Mouse (Mus musculus): ENCODE measurements around the gene Gm13212. TPM values are rescaled to one million over a fixed set of nuclear protein-coding genes. Genes with fewer than 3 reads are reported as not detected.
A peak's percentile ranks its signal among the peaks of the same experiment; 100 is the strongest.
"Not testable (repeated sequence)": the region's sequence is repeated elsewhere in the genome, so short reads cannot be mapped to it uniquely, and the experiment has no call there.

The Gm13212 gene
- total RNA-seq, 2 experiments from 2014 or later = 0.23 to 0.26 TPM

- H3K27ac ChIP-seq; H3K4me3 ChIP-seq; intact Hi-C loops (cut with DNase I): not testable (repeated sequence)
- DNase-seq (ENCODE audit: extremely low spot score in 1 of 2, low spot score in 2 of 2) = peak in 1 of 2 experiments; percentile 9
Observed at GRCm38 (mm10) chr4:145674286-145674780, 89.4 kb downstream of the Gm13212 start.

Other genes with a start within 250 kb of the Gm13212 start
- under 1 TPM; 0.14 to 0.26 TPM for gene Zfp990, start 74.4 kb upstream of the Gm13212 start, total RNA-seq (2021)
- gene Zfp980, start 85.5 kb downstream of the Gm13212 start, total RNA-seq (2021) = under 1 TPM in 1 of 2 experiments, not detected in 1; 0.54 TPM

All from left cerebral cortex, adult 2 months (tissue).